Mouse (Mus musculus) left cerebral cortex, adult 18-20 months (tissue): ENCODE data around the gene Sost. TPM values are rescaled to one million over a fixed set of nuclear protein-coding genes. Genes with fewer than 3 reads are reported as not detected.

ENCODE experiments used
- DNase-seq, 2 experiments: peaks; one replicate each; pipeline ENCODE4 v3.0.0; 2021 to 2022; ENCODE audit warnings: low spot score in 2 of 2, mixed read lengths in 1 of 2
- total RNA-seq, 2 experiments: library from RNA; stranded (reverse); gene quantifications; 2 replicates each; pipeline ENCODE4 v1.2.3; 2021

Sost gene
- total RNA-seq, 2 experiments from 2014 or later: not detected

DNA sequence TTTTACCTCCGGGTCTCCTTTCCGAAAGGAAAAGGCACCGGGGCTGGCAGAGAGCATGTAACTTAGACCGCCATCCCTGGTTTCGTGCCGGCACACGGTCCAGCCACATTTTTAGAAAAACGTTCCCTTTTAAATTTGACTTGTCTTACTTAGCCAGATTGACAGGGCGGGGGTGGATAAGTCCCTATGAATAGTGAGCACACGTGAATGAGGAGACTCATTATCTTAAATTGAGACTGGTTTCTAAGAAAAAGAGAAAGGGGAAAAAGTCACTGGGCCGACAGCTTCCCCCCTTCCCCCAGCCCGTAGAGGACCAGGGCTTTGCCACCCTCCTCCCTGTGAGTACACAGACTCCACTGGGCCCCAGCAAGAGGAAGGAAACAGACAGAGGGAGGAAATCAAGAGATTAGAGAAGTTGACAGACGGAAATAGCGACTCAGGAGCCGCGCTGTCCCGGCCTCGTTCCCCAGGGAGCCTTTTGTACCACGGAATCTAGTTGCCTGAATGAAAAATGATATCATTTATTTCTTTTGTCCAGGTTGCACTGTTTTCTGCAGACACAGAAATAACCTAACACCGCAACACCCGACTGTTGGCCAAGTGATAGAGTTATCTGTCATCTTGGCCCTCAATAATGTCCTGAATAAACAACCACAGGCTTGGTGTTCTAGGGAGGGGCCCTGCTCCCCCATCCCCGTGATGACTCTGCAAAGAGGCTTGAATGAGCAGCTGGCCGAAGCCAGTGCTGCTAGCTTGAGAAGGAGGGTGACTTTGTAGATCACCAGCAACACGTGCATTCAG is 14.1 kb downstream of the Sost start:
- DNase-seq: no peak

- DNase-seq: no peak
Measured at GRCm38 (mm10) chr11:101950021-101950420, 16.8 kb downstream of the Sost start.

GRCm38 (mm10) chr11:101946525-101946924 is 20.3 kb downstream of the Sost start:
- no peak for DNase-seq

DNA sequence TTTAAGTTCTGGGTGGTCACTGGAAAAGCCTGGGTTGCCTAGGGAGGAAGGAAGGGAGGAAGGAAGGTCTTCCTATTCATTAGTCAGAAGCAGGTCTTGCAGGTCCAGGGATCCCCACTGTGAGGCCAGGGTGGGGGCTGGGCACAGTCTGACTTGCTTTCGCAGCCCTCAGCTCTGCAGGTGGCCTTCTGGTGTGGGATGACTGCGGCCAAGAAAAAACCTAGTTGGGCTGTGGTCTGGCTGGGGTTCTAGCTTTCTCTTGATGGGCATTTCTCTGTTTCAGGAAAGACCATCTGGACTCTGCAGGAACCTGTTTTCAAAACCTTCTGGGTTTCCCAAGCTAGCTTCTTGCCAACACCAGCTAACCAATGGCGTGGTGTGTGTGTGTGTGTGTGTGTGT is 23.8 kb downstream of the Sost start:
- DNase-seq: no peak

- DNase-seq: no peak
Measured at GRCm38 (mm10) chr11:101937108-101937507, 29.7 kb downstream of the Sost start.

DNA sequence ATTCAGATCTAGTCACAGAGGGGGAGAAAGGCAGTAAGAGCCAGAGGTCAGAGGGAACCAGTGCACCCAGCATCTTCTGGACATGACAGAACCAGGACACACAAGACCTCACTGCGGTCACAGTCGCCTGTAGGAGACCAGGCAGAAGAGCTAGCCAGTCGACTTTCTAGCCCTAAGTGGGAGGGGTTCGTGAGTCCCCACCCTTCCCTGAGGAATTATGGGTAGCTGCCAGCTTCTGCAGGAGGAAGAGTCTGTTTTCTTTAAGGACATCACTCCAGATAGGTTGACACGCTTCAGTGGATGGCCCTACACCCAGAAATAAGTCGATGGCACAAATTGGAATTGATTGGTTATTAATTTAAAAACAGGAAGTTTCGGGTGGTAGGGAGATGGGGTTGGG is 30.4 kb downstream of the Sost start:
- no peak for DNase-seq

DNA sequence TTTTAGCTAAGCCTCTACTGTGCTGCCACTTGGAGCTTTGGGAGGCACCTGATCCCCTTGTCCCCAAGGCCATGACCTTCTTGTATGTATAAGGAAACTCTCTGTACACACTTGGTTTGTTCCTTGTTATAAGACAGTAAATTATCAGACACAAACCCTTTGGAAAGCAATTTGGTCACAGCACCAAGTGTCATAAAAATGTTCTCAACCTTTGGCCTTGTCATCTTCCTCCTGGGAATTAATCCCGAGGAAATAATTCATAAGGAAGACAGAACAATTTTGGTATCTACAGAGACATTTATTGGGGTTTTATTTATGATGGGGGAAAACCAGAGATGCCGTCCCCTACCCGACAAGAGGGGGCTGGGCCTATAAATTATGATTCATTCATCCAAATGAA is 31.1 kb downstream of the Sost start:
- no peak for DNase-seq

- DNase-seq: no peak
Measured at GRCm38 (mm10) chr11:101931978-101932377, 34.8 kb downstream of the Sost start.

GRCm38 (mm10) chr11:101928030-101928762 is 38.6 kb downstream of the Sost start:
- DNase-seq: peak in 1 of 2 experiments; percentile 12

GRCm38 (mm10) chr11:101926951-101927589 is 39.7 kb downstream of the Sost start:
- DNase-seq: no peak

DNA sequence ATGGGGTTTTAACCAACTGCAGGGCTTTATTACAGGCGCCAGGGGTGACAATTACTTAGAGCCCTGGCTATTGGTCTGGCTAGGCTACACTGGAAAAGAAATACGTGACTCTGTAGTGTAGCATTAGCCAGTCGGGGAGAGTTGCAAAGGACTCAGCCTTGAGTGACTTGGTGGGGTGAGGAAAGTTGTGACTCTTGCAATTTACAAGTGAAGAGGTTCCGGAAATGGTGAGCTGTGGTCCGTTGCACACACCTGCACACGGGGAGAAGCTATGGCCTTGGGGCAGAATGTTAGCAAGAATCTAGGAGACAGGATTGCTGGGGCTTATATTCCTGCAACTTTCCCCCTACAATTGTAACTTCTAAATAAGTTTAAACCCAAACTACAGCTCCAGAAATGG is 41.2 kb downstream of the Sost start:
- no peak for DNase-seq

GRCm38 (mm10) chr11:101924441-101924976 is 42.3 kb downstream of the Sost start:
- DNase-seq: no peak

- no peak for DNase-seq
Measured at GRCm38 (mm10) chr11:101923988-101924387, 42.8 kb downstream of the Sost start.

- no peak for DNase-seq
Measured at GRCm38 (mm10) chr11:101921361-101921952, 45.4 kb downstream of the Sost start.

DNA sequence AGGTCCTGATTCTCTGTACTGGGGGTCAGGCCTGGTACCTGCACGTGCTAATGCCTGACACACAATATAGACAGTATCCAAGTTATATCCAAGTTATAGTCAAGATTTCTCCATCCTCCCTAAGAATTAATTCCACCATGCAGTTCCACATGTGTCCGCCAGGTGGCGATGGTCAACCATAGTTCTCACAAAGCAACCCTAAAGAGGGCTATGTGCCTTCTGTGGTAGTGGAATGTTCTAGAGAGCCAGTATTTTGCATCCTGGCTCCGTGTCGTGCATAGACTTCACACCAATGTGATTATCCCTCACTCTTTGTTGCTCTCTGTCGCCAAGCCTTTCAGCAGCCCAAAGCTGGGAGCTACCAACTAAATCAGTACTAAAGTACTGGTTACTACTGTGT is 47.2 kb downstream of the Sost start:
- DNase-seq: peak; percentile 85 to 87

DNA sequence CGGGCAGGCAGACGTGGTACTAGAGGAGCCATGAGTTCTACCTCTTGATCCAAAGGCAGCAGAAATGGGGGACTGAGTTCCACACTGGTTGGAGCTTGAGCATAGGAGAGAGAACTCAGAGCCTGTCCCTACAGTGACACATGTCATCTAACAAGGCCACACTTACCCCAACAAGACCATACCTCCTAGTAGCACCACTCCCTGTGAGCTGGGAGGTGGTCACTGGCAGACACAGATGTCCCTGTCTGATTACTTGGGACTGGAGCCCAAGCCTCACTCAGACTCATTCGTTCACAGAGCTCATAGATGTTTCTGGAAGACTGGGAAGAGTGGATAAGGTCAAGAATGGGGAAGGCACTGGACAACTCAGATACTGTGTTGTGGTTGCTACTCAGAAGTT is 48.2 kb downstream of the Sost start:
- no peak for DNase-seq

GRCm38 (mm10) chr11:101916772-101917171 is 50.0 kb downstream of the Sost start:
- no peak for DNase-seq

- DNase-seq: no peak
Measured at GRCm38 (mm10) chr11:101913591-101913990, 53.2 kb downstream of the Sost start.
